Mouse (Mus musculus) liver, embryonic 11.5 days (tissue): ENCODE results near the gene Slc25a12. TPM values are rescaled to one million over a fixed set of nuclear protein-coding genes. Genes with fewer than 3 reads are reported as not detected.

ENCODE experiments used
- ATAC-seq: fragments of 200-750 bp; cut with Nextera tagmentation; replicated peaks from 2 replicates; pipeline ENCODE4 v1.8.0; 2017; ENCODE audit warnings: moderate number of reproducible peaks, mild to moderate bottlenecking, moderate TSS enrichment, moderate library complexity; ENCODE audit not compliant: low FRiP score
- DNase-seq: peaks from one replicate; pipeline ENCODE4 v3.0.0-alpha.2; 2017; ENCODE audit warnings: low spot score
- H3K27ac ChIP-seq: fragments of 300-500 bp; sonication (generic); 2 replicates; pipeline ENCODE4 v1.5.1; 2014; ENCODE audit warnings: mild to moderate bottlenecking, low read depth, low read length, control low read depth
- H3K27me3 ChIP-seq: fragments of 300-500 bp; sonication (generic); replicated peaks from 2 replicates; pipeline ENCODE4 v1.6.1; 2014; ENCODE audit warnings: low read length, mixed read lengths; ENCODE audit not compliant: control insufficient read depth, insufficient read depth
- H3K36me3 ChIP-seq: fragments of 300-500 bp; sonication (generic); 2 replicates; pipeline ENCODE4 v1.6.1; 2014; ENCODE audit warnings: mild to moderate bottlenecking, low read length, moderate library complexity, mixed read lengths; ENCODE audit not compliant: control insufficient read depth, insufficient read depth
- H3K4me1 ChIP-seq: fragments of 300-500 bp; sonication (generic); replicated peaks from 2 replicates; pipeline ENCODE4 v1.6.1; 2014; ENCODE audit warnings: low read length, mixed read lengths; ENCODE audit not compliant: control insufficient read depth, insufficient read depth
- H3K4me2 ChIP-seq: fragments of 300-500 bp; sonication (generic); 2 replicates; pipeline ENCODE4 v1.6.1; 2014; ENCODE audit warnings: mild to moderate bottlenecking, control low read depth, moderate library complexity
- H3K4me3 ChIP-seq: fragments of 300-500 bp; sonication (generic); 2 replicates; pipeline ENCODE4 v1.5.1; 2014; ENCODE audit warnings: low read depth, low read length, control low read depth
- H3K9ac ChIP-seq: fragments of 300-500 bp; sonication (generic); 2 replicates; pipeline ENCODE4 v1.6.1; 2014; ENCODE audit warnings: low read depth, low read length, control low read depth
- H3K9me3 ChIP-seq: fragments of 300-500 bp; sonication (generic); 2 replicates; pipeline ENCODE4 v1.6.1; 2016; ENCODE audit warnings: low read length, inconsistent platforms, mixed read lengths; ENCODE audit not compliant: control insufficient read depth
- WGBS: fragments of 180-500 bp; shearing (Covaris S2); extraction: QIAGEN DNeasy Blood & Tissue Kit; methylation state at CpG from one replicate; pipeline ENCODE4 v1.1.7; 2014; 5-methylcytosine and 5-hydroxymethylcytosine counted together
- polyA plus RNA-seq: library from polyadenylated mRNA; unstranded; fragments of >200 nt; fragmentation: Nextera tagmentation; extraction: Ambion mirVana; gene quantifications from 2 replicates; pipeline ENCODE4 v1.2.1, GENCODE M21; 2014

The Slc25a12 gene
- polyA plus RNA-seq, 1 experiment from 2014 or later = 35.9 TPM

- no peak overlapping the region for H3K9ac ChIP-seq
- 0 out of 2 replicates have a peak, but pooled peaks cover 2% of the 10 kb centered on the region for H3K4me1 ChIP-seq
- no peak overlapping the region for H3K4me3 ChIP-seq
- H3K27me3 ChIP-seq = no peaks in the 10 kb centered on the region
- no peak overlapping the region for H3K27ac ChIP-seq
- H3K36me3 ChIP-seq = 0 out of 2 replicates have a peak, but pooled peaks cover 2% of the 10 kb centered on the region
- DNase-seq (no peak), ATAC-seq (no peak)
- H3K9me3 ChIP-seq = no peaks in the 10 kb centered on the region
- no peak overlapping the region for H3K4me2 ChIP-seq
Observed at GRCm38 (mm10) chr2:71306357-71306756, 61.2 kb downstream of the Slc25a12 start.

GRCm38 (mm10) chr2:71304821-71305220 lies 62.7 kb downstream of the Slc25a12 start:
- 64% methylated on average over 3 of the region's 3 CpGs for WGBS
- Histone ChIP-seq H3K9me3 (no peaks in the 10 kb centered on the region), H3K4me3 (no peak overlapping the region), H3K27me3 (no peaks in the 10 kb centered on the region), H3K9ac (no peak overlapping the region), H3K36me3 (no peaks in the 10 kb centered on the region), H3K4me2 (no peak overlapping the region), H3K27ac (no peak overlapping the region), H3K4me1 (0 out of 2 replicates have a peak, but pooled peaks cover 2% of the 10 kb centered on the region)
- no peak for ATAC-seq
- DNase-seq = no peak

- no peaks in the 10 kb centered on the region for H3K27me3 ChIP-seq
- H3K9me3 ChIP-seq = no peaks in the 10 kb centered on the region
- H3K36me3 ChIP-seq = no peaks in the 10 kb centered on the region
- DNase-seq (no peak), ATAC-seq (no peak)
- no peak overlapping the region for H3K4me2 ChIP-seq
- no peak overlapping the region for H3K4me3 ChIP-seq
- 0 out of 2 replicates have a peak, but pooled peaks cover 2% of the 10 kb centered on the region for H3K4me1 ChIP-seq
- H3K9ac ChIP-seq = no peak overlapping the region
- H3K27ac ChIP-seq = no peak overlapping the region
Observed at GRCm38 (mm10) chr2:71303221-71303620, 64.3 kb downstream of the Slc25a12 start.

GRCm38 (mm10) chr2:71302156-71302663 lies 65.3 kb downstream of the Slc25a12 start:
- H3K4me3 ChIP-seq = no peak overlapping the region
- H3K27me3 ChIP-seq = no peaks in the 10 kb centered on the region
- DNase-seq (no peak), ATAC-seq (no peak)
- H3K36me3 ChIP-seq = no peaks in the 10 kb centered on the region
- H3K9me3 ChIP-seq = no peaks in the 10 kb centered on the region
- 0 out of 2 replicates have a peak, but pooled peaks cover 2% of the 10 kb centered on the region for H3K4me1 ChIP-seq
- H3K27ac ChIP-seq = no peak overlapping the region
- no peak overlapping the region for H3K4me2 ChIP-seq
- 82% methylated on average over 3 of the region's 3 CpGs for WGBS
- no peak overlapping the region for H3K9ac ChIP-seq

- H3K36me3 ChIP-seq = no peaks in the 10 kb centered on the region
- no peak overlapping the region for H3K4me3 ChIP-seq
- H3K4me1 ChIP-seq = 0 out of 2 replicates have a peak, but pooled peaks cover 2% of the 10 kb centered on the region
- DNase-seq = no peak
- H3K9me3 ChIP-seq = no peaks in the 10 kb centered on the region
- no peak for ATAC-seq
- 98% methylated on average over 1 of the region's 1 CpGs for WGBS
- H3K27me3 ChIP-seq = no peaks in the 10 kb centered on the region
- no peak overlapping the region for H3K4me2 ChIP-seq
- no peak overlapping the region for H3K27ac ChIP-seq
- no peak overlapping the region for H3K9ac ChIP-seq
Observed at GRCm38 (mm10) chr2:71298729-71299128, 68.8 kb downstream of the Slc25a12 start.

GRCm38 (mm10) chr2:71297501-71297900 lies 70.0 kb downstream of the Slc25a12 start:
- WGBS = 83% methylated on average over 1 of the region's 1 CpGs
- Histone ChIP-seq H3K4me1 (no peaks in the 10 kb centered on the region), H3K9me3 (no peaks in the 10 kb centered on the region), H3K27ac (no peak overlapping the region), H3K4me2 (no peak overlapping the region), H3K36me3 (no peaks in the 10 kb centered on the region), H3K9ac (no peak overlapping the region), H3K27me3 (no peaks in the 10 kb centered on the region), H3K4me3 (no peak overlapping the region)
- ATAC-seq (no peak), DNase-seq (no peak)

- WGBS = 86% methylated on average over 12 of the region's 12 CpGs
- Histone ChIP-seq H3K9ac (no peak overlapping the region), H3K4me1 (no peaks in the 10 kb centered on the region), H3K4me3 (no peak overlapping the region), H3K9me3 (no peaks in the 10 kb centered on the region), H3K27ac (no peak overlapping the region), H3K4me2 (no peak overlapping the region), H3K27me3 (no peaks in the 10 kb centered on the region), H3K36me3 (no peaks in the 10 kb centered on the region)
- DNase-seq (no peak), ATAC-seq (no peak)
Observed at GRCm38 (mm10) chr2:71295844-71296243, 71.7 kb downstream of the Slc25a12 start.

DNA sequence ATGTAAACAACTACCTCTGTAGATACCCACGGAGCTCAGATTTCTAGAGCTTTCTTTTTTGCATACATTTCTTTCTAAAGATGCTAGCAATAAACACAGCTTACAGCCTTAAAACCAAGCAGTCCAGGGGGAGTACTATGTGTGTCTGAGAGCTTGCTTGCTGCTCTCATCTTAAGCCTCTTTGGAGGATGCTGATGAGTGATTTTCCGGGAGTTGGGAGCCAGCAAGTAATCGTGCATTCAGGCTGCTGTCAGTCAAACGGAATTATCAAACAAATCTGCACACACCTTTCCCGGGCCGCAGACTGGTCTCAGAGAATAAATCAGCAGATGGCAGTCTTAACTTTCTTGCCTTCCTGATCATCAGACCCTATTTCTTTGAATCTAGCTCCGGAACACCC lies 73.1 kb downstream of the Slc25a12 start:
- Histone ChIP-seq H3K36me3 (no peaks in the 10 kb centered on the region), H3K4me1 (no peaks in the 10 kb centered on the region), H3K9ac (no peak overlapping the region), H3K4me3 (no peak overlapping the region), H3K4me2 (no peak overlapping the region), H3K27me3 (no peaks in the 10 kb centered on the region), H3K9me3 (no peaks in the 10 kb centered on the region), H3K27ac (no peak overlapping the region)
- ATAC-seq = no peak
- DNase-seq = no peak
- WGBS = 56% methylated on average over 7 of the region's 7 CpGs

DNA sequence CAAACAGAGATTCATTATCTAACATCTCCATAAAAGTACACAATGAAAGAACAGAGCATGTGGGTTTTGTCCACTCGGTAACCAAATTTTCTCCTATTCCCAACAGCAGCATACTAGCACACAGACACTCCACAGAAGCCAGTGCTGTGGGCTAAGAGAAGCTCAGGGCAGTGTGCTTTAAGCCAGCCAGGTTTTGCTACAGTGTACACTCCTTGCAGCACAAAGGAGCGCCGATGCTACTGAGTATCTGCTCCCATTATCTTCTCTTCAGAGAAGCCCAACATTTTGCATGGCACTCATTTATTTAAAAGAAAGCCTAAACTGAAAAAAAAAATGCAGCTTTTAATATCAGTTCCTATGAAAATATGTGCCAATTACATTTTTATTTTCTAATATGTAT lies 73.6 kb downstream of the Slc25a12 start:
- H3K9ac ChIP-seq = no peak overlapping the region
- DNase-seq = no peak
- no peaks in the 10 kb centered on the region for H3K27me3 ChIP-seq
- H3K36me3 ChIP-seq = no peaks in the 10 kb centered on the region
- no peak for ATAC-seq
- 78% methylated on average over 3 of the region's 3 CpGs for WGBS
- H3K9me3 ChIP-seq = no peaks in the 10 kb centered on the region
- no peak overlapping the region for H3K4me2 ChIP-seq
- H3K27ac ChIP-seq = no peak overlapping the region
- no peaks in the 10 kb centered on the region for H3K4me1 ChIP-seq
- H3K4me3 ChIP-seq = no peak overlapping the region
